In genomic region chr11:89765014-89765769, GRCm38 (mm10) we compare ENCODE assay signal across 28 mouse cellular contexts. TPM values are rescaled to one million over a fixed set of nuclear protein-coding genes. Genes with fewer than 3 reads are reported as not detected.
DNase-seq lines count a peak whose midpoint lies in the region; ATAC-seq and TF ChIP-seq lines count a peak whose summit lies in the region.
"Had no signal": no experiment of that assay in that cellular context is flagged by ENCODE, and none has a peak within 500 bp of the region (broad histone marks: within the 10 kb centered on the region; RNA-seq: fewer than 3 reads in every experiment).

No protein-coding gene starts in this region.

- no peak overlapping the region for H3K9ac ChIP-seq in forebrain, embryonic 12.5 days
- H3K9ac ChIP-seq in forebrain, postnatal 0 days = no peak overlapping the region
- H3K9ac ChIP-seq: embryonic facial prominence, embryonic 13.5 days; heart, embryonic 15.5 days; limb, embryonic 15.5 days; liver, embryonic 13.5 days; neural tube, embryonic 13.5 days had no signal

- peaks cover 65% of the 10 kb centered on the region for H3K27me3 ChIP-seq in forebrain, embryonic 12.5 days
- H3K27me3 ChIP-seq in forebrain, postnatal 0 days (ENCODE audit: insufficient read depth, low read length) = peaks cover 8% of the 10 kb centered on the region; the same call in 1 of the 2 replicates
- H3K27me3 ChIP-seq: embryonic facial prominence, embryonic 13.5 days; heart, embryonic 15.5 days; limb, embryonic 15.5 days; liver, embryonic 13.5 days; megakaryocyte, embryonic 14.5 days; neural tube, embryonic 13.5 days had no signal

- H3K4me2 ChIP-seq in forebrain, embryonic 12.5 days = no peak overlapping the region
- H3K4me2 ChIP-seq in forebrain, postnatal 0 days (ENCODE audit: low read depth) = no peak overlapping the region
- H3K4me2 ChIP-seq: embryonic facial prominence, embryonic 13.5 days; heart, embryonic 15.5 days; limb, embryonic 15.5 days; liver, embryonic 13.5 days; neural tube, embryonic 13.5 days had no signal

- TF ChIP-seq POLR2A in brain, embryonic 14.5 days (IDR thresholded peaks at IDR 0.05; ENCODE audit: borderline replicate concordance, extremely low read depth, insufficient read depth, insufficient read length, poor library complexity, severe bottlenecking) = no peak

- no peak overlapping the region for H3K4me3 ChIP-seq in forebrain, embryonic 12.5 days (replicated peaks)
- H3K4me3 ChIP-seq in forebrain, postnatal 0 days (ENCODE audit: low read depth, low read length) = no peak overlapping the region
- H3K4me3 ChIP-seq: embryonic facial prominence, embryonic 13.5 days; heart, embryonic 10.5 days; heart, embryonic 15.5 days; limb, embryonic 10.5 days; limb, embryonic 15.5 days; liver, embryonic 13.5 days; megakaryocyte, embryonic 14.5 days; neural tube, embryonic 13.5 days had no signal

- intact Hi-C loops in left cerebral cortex, postnatal 36 days (cut with DNase I) = no loop called here

- ATAC-seq in forebrain, embryonic 12.5 days (ENCODE audit: low FRiP score) = peak; percentile 58; the same call in 1 of the 2 replicates
- ATAC-seq in forebrain, postnatal 0 days = peak; percentile 53; the same call in 1 of the 2 replicates
- ATAC-seq: lung, postnatal 0 days had no signal

- 0 out of 2 replicates have a peak overlapping the region, but pooled peaks have one; percentile 1 for H3K27ac ChIP-seq in forebrain, embryonic 12.5 days
- H3K27ac ChIP-seq in forebrain, postnatal 0 days (ENCODE audit: low read depth, low read length) = no peak overlapping the region
- H3K27ac ChIP-seq: embryonic facial prominence, embryonic 13.5 days; heart, embryonic 10.5 days; heart, embryonic 15.5 days; limb, embryonic 10.5 days; limb, embryonic 15.5 days; liver, embryonic 13.5 days; neural tube, embryonic 13.5 days had no signal

- DNase-seq in layer of hippocampus, adult 9-11 months = peak; percentile 8
- DNase-seq in layer of hippocampus, adult 9-10 months (ENCODE audit: low spot score) = no peak
- DNase-seq in brain, embryonic 14.5 days (ENCODE audit: low read depth) = peak; percentile 77
- no peak for DNase-seq in forebrain, postnatal 0 days
- no peak for DNase-seq in left cerebral cortex, postnatal 36 days (ENCODE audit: low spot score in 2 of 2)
- no peak for DNase-seq in cerebellum, adult 18-20 months
- DNase-seq: adrenal gland, adult 2 months; B cell, adult 2 months; cerebellum, adult 9-11 months; gastrocnemius, postnatal 10 days; kidney, adult 11 months; kidney, postnatal 14 days; liver, embryonic 13.5 days; lung, adult 18-20 months; lung, postnatal 4 days; right cerebral cortex, postnatal 25 days; thymus, postnatal 14 days had no signal

- peaks cover 20% of the 10 kb centered on the region for H3K4me1 ChIP-seq in forebrain, embryonic 12.5 days
- H3K4me1 ChIP-seq in forebrain, postnatal 0 days (ENCODE audit: insufficient read depth) = no peaks in the 10 kb centered on the region
- H3K4me1 ChIP-seq: heart, embryonic 10.5 days; heart, embryonic 15.5 days; liver, embryonic 13.5 days; megakaryocyte, embryonic 14.5 days had no signal

- 15% methylated on average over 2 of the region's 2 CpGs for WGBS in forebrain, embryonic 12.5 days
- 10% methylated on average over 2 of the region's 2 CpGs for WGBS in forebrain, postnatal 0 days

- no peaks in the 10 kb centered on the region for H3K9me3 ChIP-seq in forebrain, embryonic 12.5 days
- no peaks in the 10 kb centered on the region for H3K9me3 ChIP-seq in forebrain, postnatal 0 days (ENCODE audit: low read length)
- H3K9me3 ChIP-seq: embryonic facial prominence, embryonic 13.5 days; heart, embryonic 10.5 days; heart, embryonic 15.5 days; limb, embryonic 10.5 days; limb, embryonic 15.5 days; liver, embryonic 13.5 days; neural tube, embryonic 13.5 days had no signal

- TF ChIP-seq CTCF in brain, embryonic 14.5 days (IDR thresholded peaks at IDR 0.05; ENCODE audit: borderline replicate concordance, extremely low read depth, insufficient read depth, insufficient read length) = no peak
- TF ChIP-seq CTCF in forebrain, postnatal 0 days (IDR thresholded peaks at IDR 0.05; ENCODE audit: low read depth) = no peak

- H3K36me3 ChIP-seq in forebrain, embryonic 12.5 days (replicated peaks) = no peaks in the 10 kb centered on the region
- H3K36me3 ChIP-seq in forebrain, postnatal 0 days (ENCODE audit: insufficient read depth) = no peaks in the 10 kb centered on the region
- H3K36me3 ChIP-seq: embryonic facial prominence, embryonic 13.5 days; heart, embryonic 10.5 days; heart, embryonic 15.5 days; limb, embryonic 10.5 days; limb, embryonic 15.5 days; liver, embryonic 13.5 days; neural tube, embryonic 13.5 days had no signal

RNA-seq across cellular contexts. Expression of gene Ankfn1, which starts 12.3 kb away (rescaled TPM):
- 3.7 and 6.5 TPM in 2 replicates for polyA plus RNA-seq in brain, embryonic 14.5 days (2012; rRNA removed)
- polyA plus RNA-seq in forebrain, embryonic 12.5 days (2016; fragmentation: Nextera tagmentation; extraction: Ambion mirVana) = 3.5 and 4.1 TPM in 2 replicates
- total RNA-seq in forebrain, postnatal 0 days (2014; rRNA removed) = 10.2 and 22.5 TPM in 2 replicates
- 1.8 and 3.9 TPM in 2 replicates for polyA plus RNA-seq in forebrain, postnatal 0 days (2015; fragmentation: Nextera tagmentation; extraction: Ambion mirVana)
- total RNA-seq in left cerebral cortex, postnatal 36 days (2021) = 10 to 100 TPM in 1 of 2 experiments, 1 to 10 TPM in 1; 7.4 to 11.8 TPM
- total RNA-seq: heart, postnatal 25 days had no signal
- polyA plus RNA-seq: kidney, embryonic 14.5 days; limb, embryonic 10.5 days had no signal

Comparison
In these comparisons a context has a peak if more than half of its experiments do, and no peak if none do; other contexts are left out.
1. DNase-seq: peak in layer of hippocampus, adult 9-11 months (single experiment) and brain, embryonic 14.5 days (single experiment); none in layer of hippocampus, adult 9-10 months (single experiment), forebrain, postnatal 0 days (single experiment), left cerebral cortex, postnatal 36 days (0 of 2) and cerebellum, adult 18-20 months (0 of 2).